Mouse (Mus musculus): Measurements from ENCODE around the gene Pdx1. TPM values are rescaled to one million over a fixed set of nuclear protein-coding genes. Genes with fewer than 3 reads are reported as not detected.
A peak's percentile ranks its signal among the peaks of the same experiment; 100 is the strongest.

The Pdx1 gene
- total and polyA plus RNA-seq, 3 experiments, result not detected

DNA sequence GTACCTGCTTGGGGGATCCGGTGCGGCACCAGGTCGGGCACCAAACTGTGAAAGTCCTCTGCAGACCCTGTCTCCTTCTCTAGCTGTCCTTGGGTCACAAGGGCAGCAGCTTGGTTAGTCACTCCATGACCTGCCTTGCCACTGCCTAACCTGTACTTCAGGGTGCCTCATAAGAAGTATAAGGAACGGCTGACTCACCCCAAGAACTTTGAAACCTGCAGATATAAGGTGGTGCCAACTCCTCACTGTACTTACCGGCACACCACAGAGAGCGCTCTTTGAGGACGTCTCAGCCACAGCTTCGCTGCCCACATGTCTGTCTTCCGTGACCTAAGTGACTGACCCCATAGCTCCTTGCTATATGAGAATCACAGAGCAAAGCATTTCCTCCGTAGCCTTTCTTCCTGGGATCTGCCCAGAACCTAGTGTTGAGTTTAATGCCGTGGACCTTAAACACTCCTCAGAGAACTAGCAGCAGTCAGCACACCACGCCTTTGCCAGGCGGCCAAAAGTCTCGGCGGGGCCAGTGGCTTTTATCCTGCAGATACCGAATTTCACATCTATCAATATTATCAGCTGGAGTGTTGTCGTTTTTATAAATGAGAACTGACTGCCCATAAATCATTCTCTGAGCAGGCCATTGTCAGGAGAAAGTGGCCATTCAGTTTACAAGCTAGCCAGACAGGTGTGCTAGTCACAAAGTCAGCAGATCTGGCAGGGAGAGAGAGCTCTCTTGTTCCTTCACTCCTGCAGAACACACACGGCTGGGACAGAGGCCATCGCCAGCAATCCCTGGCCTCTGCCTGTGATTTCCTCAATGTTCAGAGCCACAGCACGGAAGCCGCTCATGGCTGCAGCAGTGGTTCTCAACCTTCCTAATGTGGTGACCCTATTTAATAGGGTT, 34.1 kb upstream of the Pdx1 start:
- Histone ChIP-seq H3K4me3 (replicated peaks in 1 of 3; ENCODE audit: low read depth in 2 of 3, low read length in 2 of 3, poor library complexity in 1 of 3) (no peak overlapping the region), H3K4me2 (ENCODE audit: insufficient read depth, low read depth, poor library complexity, severe bottlenecking) (no peak overlapping the region), H3K4me1 (ENCODE audit: control insufficient read depth in 1 of 2, insufficient read depth in 2 of 2) (no peaks in the 10 kb centered on the region), H3K36me3 (replicated peaks in 1 of 2; ENCODE audit: control insufficient read depth in 1 of 2, insufficient read depth in 1 of 2, low read length in 1 of 2) (no peaks in the 10 kb centered on the region), H3K79me2 (replicated peaks; ENCODE audit: control insufficient read depth, extremely low read depth, insufficient read depth, poor library complexity, severe bottlenecking) (no peaks in the 10 kb centered on the region), H3K9ac (ENCODE audit: insufficient read depth, low read depth) (no peak overlapping the region), H3K27ac (ENCODE audit: insufficient read depth, low read depth) (no peak overlapping the region), H3K9me3 (replicated peaks; ENCODE audit: low read length) (no peaks in the 10 kb centered on the region), H3K27me3 (replicated peaks) (peaks cover 53% of the 10 kb centered on the region)
- no peak for DNase-seq (ENCODE audit: extremely low read depth)
- in situ Hi-C loops (cut with MboI; ENCODE audit: low pct_ligation_motif_present, low pct_unique_long_range_greater_than_20kb, low sequenced_read_pairs), result loop anchor here (10.0 kb wide), 2 partner anchors 291 to 561 kb away; partner anchors contain the start of gene Gtf3a
- TF ChIP-seq MXI1 (IDR thresholded peaks at IDR 0.05; ENCODE audit: low read depth, low read length), result no peak
- no peak for TF ChIP-seq SIN3A (IDR thresholded peaks at IDR 0.05; ENCODE audit: low read length)
- no peak for TF ChIP-seq BHLHE40 (IDR thresholded peaks at IDR 0.05; ENCODE audit: low read depth, low read length)
- TF ChIP-seq HCFC1 (IDR thresholded peaks at IDR 0.05; ENCODE audit: low read depth, low read length), result no peak
- TF ChIP-seq USF2 (conservative IDR thresholded peaks at IDR 0.05; ENCODE audit: low read depth, low read length), result no peak
- no peak for TF ChIP-seq MEF2A (IDR thresholded peaks at IDR 0.05; ENCODE audit: borderline replicate concordance, low read depth, low read length)
- no peak for TF ChIP-seq UBTF (IDR thresholded peaks at IDR 0.05; ENCODE audit: low read depth, low read length)
- TF ChIP-seq POLR2AphosphoS2 (IDR thresholded peaks at IDR 0.05; ENCODE audit: low read depth, low read length), result no peak
- no peak for TF ChIP-seq MYC (IDR thresholded peaks at IDR 0.05; ENCODE audit: low read depth, low read length)
- no peak for TF ChIP-seq USF1 (IDR thresholded peaks at IDR 0.05; ENCODE audit: low read depth, low read length)
- no peak for TF ChIP-seq RAD21 (IDR thresholded peaks at IDR 0.05; ENCODE audit: low read depth, low read length)
- TF ChIP-seq SMC3 (IDR thresholded peaks at IDR 0.05; ENCODE audit: low read depth, low read length), result no peak
- TF ChIP-seq EP300 (IDR thresholded peaks at IDR 0.05; ENCODE audit: low read length), result no peak
- TF ChIP-seq KAT2A (IDR thresholded peaks at IDR 0.05; ENCODE audit: insufficient replicate concordance, low read length), result no peak
- TF ChIP-seq IRF4 (IDR thresholded peaks at IDR 0.05; ENCODE audit: low read depth, low read length), result no peak
- TF ChIP-seq CTCF (conservative IDR thresholded peaks at IDR 0.05 in 1 of 2, IDR thresholded peaks at IDR 0.05 in 1 of 2; ENCODE audit: low read depth in 2 of 2, low read length in 2 of 2), result no peak
- no peak for TF ChIP-seq TCF12 (IDR thresholded peaks at IDR 0.05; ENCODE audit: low read depth, low read length)
- dilution Hi-C loops (cut with MboI; ENCODE audit: extremely low pct_ligation_motif_present, extremely low pct_unique_long_range_greater_than_20kb, low sequenced_read_pairs), result no loop called here

DNA sequence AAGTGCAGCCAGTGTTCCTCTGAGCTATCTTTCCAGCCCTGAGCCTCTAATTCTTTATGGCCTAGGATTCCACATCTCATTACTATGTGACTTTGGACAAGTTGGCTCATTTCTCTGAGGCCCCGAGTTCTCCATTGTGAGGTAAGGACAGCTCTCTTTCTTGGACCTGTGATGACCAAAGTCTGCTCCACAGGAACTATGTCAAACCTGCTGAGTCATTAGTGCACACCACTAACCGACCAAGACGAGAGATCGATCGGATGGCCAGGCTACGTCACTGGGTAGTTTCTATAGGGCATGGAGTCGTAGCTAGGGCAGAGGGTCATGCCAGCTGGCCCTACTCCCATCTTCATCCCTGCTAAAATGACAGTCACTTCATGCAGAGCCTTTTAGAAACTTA, 25.9 kb upstream of the Pdx1 start:
- peak; percentile 66; the same call in 1 of the 2 replicates for TF ChIP-seq MAFK (IDR thresholded peaks at IDR 0.05; ENCODE audit: insufficient replicate concordance, low read length)
- no peak for TF ChIP-seq NRF1 (IDR thresholded peaks at IDR 0.05; ENCODE audit: low read depth, low read length)
- no peak overlapping the region for H3K4me2 ChIP-seq (ENCODE audit: insufficient read depth, low read depth, poor library complexity, severe bottlenecking)
- peaks cover 30% of the 10 kb centered on the region for H3K27me3 ChIP-seq (replicated peaks)
- in situ Hi-C loops (cut with MboI; ENCODE audit: low pct_ligation_motif_present, low pct_unique_long_range_greater_than_20kb, low sequenced_read_pairs), result no loop called here
- DNase-seq (ENCODE audit: extremely low read depth), result no peak
- no peak overlapping the region for H3K4me3 ChIP-seq (replicated peaks in 1 of 3; ENCODE audit: low read depth in 2 of 3, low read length in 2 of 3, poor library complexity in 1 of 3)
- no peak overlapping the region for H3K9ac ChIP-seq (ENCODE audit: insufficient read depth, low read depth)
- H3K36me3 ChIP-seq (replicated peaks in 1 of 2; ENCODE audit: control insufficient read depth in 1 of 2, insufficient read depth in 1 of 2, low read length in 1 of 2), result no peaks in the 10 kb centered on the region
- H3K9me3 ChIP-seq (replicated peaks; ENCODE audit: low read length), result no peaks in the 10 kb centered on the region
- H3K4me1 ChIP-seq (ENCODE audit: control insufficient read depth in 1 of 2, insufficient read depth in 2 of 2), result no peaks in the 10 kb centered on the region
- no peak overlapping the region for H3K27ac ChIP-seq (ENCODE audit: insufficient read depth, low read depth)
- dilution Hi-C loops (cut with MboI; ENCODE audit: extremely low pct_ligation_motif_present, extremely low pct_unique_long_range_greater_than_20kb, low sequenced_read_pairs), result no loop called here
- H3K79me2 ChIP-seq (replicated peaks; ENCODE audit: control insufficient read depth, extremely low read depth, insufficient read depth, poor library complexity, severe bottlenecking), result no peaks in the 10 kb centered on the region
